ENCODE assay signal across 11 mouse cellular contexts in genomic region chr5:74304767-74305166, GRCm38 (mm10).
DNase-seq lines count a peak whose midpoint lies in the region; ATAC-seq lines count a peak whose summit lies in the region.
"Had no signal": no experiment of that assay in that cellular context is flagged by ENCODE, and none has a peak within 500 bp of the region (broad histone marks: within the 10 kb centered on the region; RNA-seq: fewer than 3 reads in every experiment).

No protein-coding gene starts in this region.

- DNase-seq in 3T3-L1 (ENCODE audit: low read depth, low spot score), result peak; percentile 56
- DNase-seq in NIH3T3 (ENCODE audit: low read depth), result peak; percentile 52
- DNase-seq in heart, adult 9 months (ENCODE audit: low spot score in 2 of 2), result peak; percentile 50 to 58
- no peak for DNase-seq in B cell, adult 2 months
- DNase-seq in layer of hippocampus, postnatal 25 days (ENCODE audit: extremely low spot score in 1 of 2, low spot score in 1 of 2), result no peak

- H3K27me3 ChIP-seq in lung, embryonic 16.5 days (ENCODE audit: control insufficient read depth, insufficient read depth, low read depth, low read length), result no peaks in the 10 kb centered on the region
- H3K27me3 ChIP-seq: forebrain, embryonic 15.5 days; intestine, embryonic 15.5 days; Patski had no signal

- 40% methylated on average over 4 of the region's 4 CpGs for WGBS in lung, embryonic 16.5 days

- H3K4me1 ChIP-seq in lung, embryonic 16.5 days (replicated peaks; ENCODE audit: control insufficient read depth, insufficient read depth, low read length), result peaks cover 28% of the 10 kb centered on the region
- H3K4me1 ChIP-seq: forebrain, embryonic 15.5 days had no signal

- H3K9ac ChIP-seq in lung, embryonic 16.5 days (ENCODE audit: low read length), result no peak overlapping the region
- H3K9ac ChIP-seq: forebrain, embryonic 15.5 days; intestine, embryonic 15.5 days had no signal

- no peak overlapping the region for H3K4me2 ChIP-seq in lung, embryonic 16.5 days (ENCODE audit: low read depth, low read length)
- H3K4me2 ChIP-seq: forebrain, embryonic 15.5 days; intestine, embryonic 15.5 days had no signal

- H3K9me3 ChIP-seq in lung, embryonic 16.5 days (ENCODE audit: control insufficient read depth, low read length), result no peaks in the 10 kb centered on the region
- H3K9me3 ChIP-seq: forebrain, embryonic 15.5 days; intestine, embryonic 15.5 days had no signal

- no peak overlapping the region for H3K4me3 ChIP-seq in lung, embryonic 16.5 days (ENCODE audit: low read length)
- H3K4me3 ChIP-seq: forebrain, embryonic 15.5 days; intestine, embryonic 15.5 days had no signal

- ATAC-seq in lung, embryonic 16.5 days (ENCODE audit: low read depth), result peak; percentile 79
- no peak for ATAC-seq in monocyte, adult 5-6 weeks (replicated peaks; ENCODE audit: insufficient number of reproducible peaks, low FRiP score, low TSS enrichment, poor library complexity, severe bottlenecking)
- no peak for ATAC-seq in frontal cortex, adult (ENCODE audit: low TSS enrichment)
- ATAC-seq: forebrain, embryonic 15.5 days; intestine, embryonic 15.5 days; Patski had no signal

- peak overlapping the region; percentile 23; the same call in 1 of the 2 replicates for H3K27ac ChIP-seq in lung, embryonic 16.5 days (ENCODE audit: low read length)
- H3K27ac ChIP-seq: forebrain, embryonic 15.5 days; intestine, embryonic 15.5 days had no signal

- no peaks in the 10 kb centered on the region for H3K36me3 ChIP-seq in lung, embryonic 16.5 days (ENCODE audit: control insufficient read depth, insufficient read depth, low read length)
- H3K36me3 ChIP-seq: forebrain, embryonic 15.5 days; intestine, embryonic 15.5 days had no signal

Comparison
In these comparisons a context has a peak if more than half of its experiments do, and no peak if none do; other contexts are left out.
1. DNase-seq: peak in 3T3-L1 (single experiment), NIH3T3 (single experiment) and heart, adult 9 months (2 of 2); none in B cell, adult 2 months (0 of 2) and layer of hippocampus, postnatal 25 days (0 of 2).